Mouse (Mus musculus) left cerebral cortex, postnatal 4 days (tissue): Measurements from ENCODE around the gene Plxna2. TPM values are rescaled to one million over a fixed set of nuclear protein-coding genes. Genes with fewer than 3 reads are reported as not detected.
A peak's percentile ranks its signal among the peaks of the same experiment; 100 is the strongest.

Experiments used
- DNase-seq: peaks from one replicate; pipeline ENCODE4 v3.0.0-alpha.2; 2022
- intact Hi-C: fragments of 180-260 bp; cut with DNase I; formaldehyde crosslinking; loops from one replicate; pipeline ENCODE4 v1.15.1; 2025
- total RNA-seq, 2 experiments: library from RNA; stranded (reverse); gene quantifications; 2 replicates each; pipeline ENCODE4 v1.2.3; 2021

The Plxna2 gene
- total RNA-seq, 2 experiments from 2014 or later: 132 to 134 TPM

DNA sequence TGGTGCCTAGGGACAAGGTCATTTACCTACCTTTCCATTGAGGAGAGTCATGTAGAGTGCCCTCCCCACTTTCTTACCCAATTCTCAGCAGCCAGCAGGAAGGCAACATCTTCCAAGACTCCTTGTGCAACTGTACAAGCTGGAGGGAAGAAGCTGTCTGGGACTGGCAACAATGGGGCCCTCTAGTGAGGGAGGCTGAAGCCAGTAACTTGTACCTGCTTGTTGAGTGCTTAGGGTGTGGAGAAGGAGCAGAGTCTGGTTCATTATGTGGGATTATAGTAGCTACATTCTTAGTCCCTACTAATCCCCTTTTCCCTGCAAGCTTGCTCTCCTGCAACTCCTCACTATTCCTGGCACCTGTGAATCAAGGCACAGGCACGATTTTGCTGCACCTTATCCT, 32.1 kb downstream of the Plxna2 start:
- intact Hi-C loops: no loop called here
- no peak for DNase-seq

DNA sequence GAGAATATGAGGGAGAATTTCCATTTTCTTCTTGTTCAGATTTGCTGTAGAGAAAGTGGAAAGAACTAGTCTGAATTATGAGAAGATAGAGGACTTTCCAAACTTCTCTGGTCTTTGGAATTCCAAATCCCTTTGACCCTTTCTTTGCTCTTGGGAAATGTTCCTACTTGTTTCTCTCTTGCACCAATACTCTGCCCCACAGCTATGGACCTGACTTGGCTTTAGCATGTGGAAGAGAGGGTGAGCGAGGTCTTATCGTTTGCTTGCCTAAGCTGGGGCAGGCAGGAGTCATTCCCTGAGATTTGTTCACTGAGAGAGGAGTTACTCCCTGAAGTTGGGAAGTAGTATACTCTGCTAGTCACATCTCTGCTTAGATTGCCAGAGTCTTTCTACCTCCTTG, 32.5 kb downstream of the Plxna2 start:
- intact Hi-C loops: no loop called here

DNA sequence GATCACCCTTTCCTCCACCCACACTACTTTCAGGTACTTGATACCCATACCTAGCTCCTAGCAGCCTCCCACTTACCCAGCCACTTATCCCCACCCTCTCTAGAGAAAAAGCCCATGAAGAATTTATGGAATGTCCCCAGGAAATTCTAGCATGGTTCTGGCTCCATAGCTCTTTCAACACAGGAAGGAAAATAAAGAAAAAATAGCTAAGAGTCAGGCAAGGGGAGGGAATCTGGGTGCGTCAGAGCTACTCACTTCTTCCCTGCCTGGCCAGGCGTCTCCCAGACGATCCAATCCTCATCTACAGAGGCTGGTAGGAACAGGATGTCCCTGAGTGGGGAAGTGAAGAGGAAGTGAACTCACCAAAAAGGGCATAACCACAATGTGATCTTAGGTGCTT, 34.0 kb downstream of the Plxna2 start:
- no peak for DNase-seq
- intact Hi-C loops: no loop called here

More for the DNA sequence above, 32.5 kb downstream of the Plxna2 start:
- no peak for DNase-seq

DNA sequence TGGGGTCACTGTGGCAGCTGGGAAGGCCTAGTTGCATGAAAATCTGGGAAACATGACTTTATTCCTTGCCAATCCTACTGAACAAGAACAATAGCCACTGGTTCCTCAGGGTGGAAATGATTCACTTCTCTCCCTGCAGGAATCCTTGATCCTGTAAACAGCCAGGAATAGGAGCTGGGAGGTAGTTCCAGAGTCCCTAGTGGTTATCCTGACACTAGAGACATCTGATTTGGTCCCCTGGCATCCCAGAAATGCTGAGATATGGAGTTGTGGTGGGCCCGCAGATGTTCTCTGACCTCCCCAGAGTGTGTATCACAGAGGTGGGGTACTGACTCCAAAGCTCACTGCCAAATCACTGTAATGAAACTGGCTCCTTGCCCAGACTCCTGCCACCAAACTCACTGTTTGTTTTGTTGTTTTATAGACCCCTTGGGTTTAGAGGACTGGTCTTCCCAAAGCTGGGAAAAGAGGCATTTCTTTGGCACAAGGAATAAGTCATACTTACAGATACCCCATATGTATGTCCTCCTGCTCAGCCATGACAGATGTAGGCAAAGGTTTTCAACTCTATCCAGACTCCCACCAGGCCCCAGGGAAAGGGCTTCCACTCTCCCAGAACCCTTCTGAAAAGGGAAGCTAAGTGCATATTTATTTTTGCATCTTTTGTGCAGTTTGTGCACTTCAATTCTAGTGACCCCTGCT, 40.6 kb downstream of the Plxna2 start:
- intact Hi-C loops: no loop called here
- peak; percentile 61 for DNase-seq

DNA sequence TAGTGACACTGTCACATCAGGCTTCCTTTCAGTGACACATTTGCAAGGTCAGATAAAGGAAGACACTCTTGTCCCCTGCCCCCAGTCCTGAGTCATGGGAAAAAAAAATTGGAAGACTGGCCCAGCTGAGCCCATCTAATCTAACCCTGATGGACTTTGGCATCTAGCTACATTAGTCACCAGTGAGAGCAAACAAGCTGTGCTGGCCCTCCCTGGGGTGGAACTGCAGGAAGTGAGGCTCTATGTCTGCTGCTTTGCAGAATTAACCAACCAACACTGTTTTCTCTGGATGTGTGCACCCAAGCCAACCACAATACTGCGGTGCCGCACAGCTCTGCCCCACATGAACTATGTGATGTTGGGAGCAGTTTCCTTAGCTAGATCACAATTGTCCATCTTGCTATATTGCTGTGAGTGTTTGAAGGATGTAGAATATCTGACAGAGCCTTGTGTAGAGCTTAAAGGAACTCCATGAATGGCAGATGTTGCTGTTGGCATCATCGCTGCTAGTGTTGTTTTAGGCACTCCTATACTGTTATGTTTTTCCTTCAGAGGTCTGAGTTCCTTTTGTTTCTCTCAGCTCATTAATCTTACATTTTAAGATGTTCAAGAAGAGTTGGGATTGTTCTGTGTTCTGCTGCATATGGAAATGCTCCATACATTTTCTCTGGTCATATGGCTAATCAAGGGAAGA, 42.6 kb downstream of the Plxna2 start:
- DNase-seq: no peak
- intact Hi-C loops: no loop called here

DNA sequence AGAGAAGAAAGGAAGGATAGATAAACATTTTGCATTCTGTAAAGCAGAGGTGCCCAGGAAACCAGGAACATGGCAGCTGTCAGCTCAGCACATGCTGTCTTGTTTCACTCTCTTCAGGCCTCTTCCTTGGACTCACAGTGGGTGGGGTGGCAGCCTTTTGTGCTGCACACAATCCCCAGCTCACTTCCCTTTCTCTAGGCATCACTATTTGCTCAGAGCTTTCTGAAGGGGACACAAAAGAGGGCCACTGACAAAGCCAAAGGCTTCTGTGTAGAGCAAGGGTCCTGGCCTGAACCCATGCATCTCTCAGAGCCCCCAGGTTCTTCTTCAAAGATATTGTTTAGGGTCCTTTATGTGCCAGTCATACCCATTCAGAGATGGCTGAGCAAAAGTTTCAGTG, 45.0 kb downstream of the Plxna2 start:
- intact Hi-C loops: no loop called here
- DNase-seq: peak; percentile 26

DNA sequence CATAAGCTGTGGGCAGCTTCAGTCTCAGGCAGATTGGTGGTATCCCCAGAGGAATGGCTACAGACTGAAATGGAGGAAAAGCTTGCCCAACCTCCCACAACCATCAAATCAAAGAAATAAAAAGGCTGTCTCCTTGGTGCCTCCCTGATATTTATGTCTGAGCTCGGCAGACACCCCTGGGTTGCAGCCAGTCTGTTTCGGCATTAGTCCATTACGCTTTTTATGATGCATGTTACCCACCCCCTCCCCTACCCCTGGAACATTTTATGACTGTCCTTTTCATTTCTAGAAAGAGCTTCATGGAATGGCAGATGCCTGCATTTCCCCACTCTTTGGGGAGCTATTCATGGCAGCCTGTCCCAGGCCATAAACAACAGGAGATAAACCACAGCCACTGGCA, 47.7 kb downstream of the Plxna2 start:
- DNase-seq: no peak
- intact Hi-C loops: no loop called here

DNA sequence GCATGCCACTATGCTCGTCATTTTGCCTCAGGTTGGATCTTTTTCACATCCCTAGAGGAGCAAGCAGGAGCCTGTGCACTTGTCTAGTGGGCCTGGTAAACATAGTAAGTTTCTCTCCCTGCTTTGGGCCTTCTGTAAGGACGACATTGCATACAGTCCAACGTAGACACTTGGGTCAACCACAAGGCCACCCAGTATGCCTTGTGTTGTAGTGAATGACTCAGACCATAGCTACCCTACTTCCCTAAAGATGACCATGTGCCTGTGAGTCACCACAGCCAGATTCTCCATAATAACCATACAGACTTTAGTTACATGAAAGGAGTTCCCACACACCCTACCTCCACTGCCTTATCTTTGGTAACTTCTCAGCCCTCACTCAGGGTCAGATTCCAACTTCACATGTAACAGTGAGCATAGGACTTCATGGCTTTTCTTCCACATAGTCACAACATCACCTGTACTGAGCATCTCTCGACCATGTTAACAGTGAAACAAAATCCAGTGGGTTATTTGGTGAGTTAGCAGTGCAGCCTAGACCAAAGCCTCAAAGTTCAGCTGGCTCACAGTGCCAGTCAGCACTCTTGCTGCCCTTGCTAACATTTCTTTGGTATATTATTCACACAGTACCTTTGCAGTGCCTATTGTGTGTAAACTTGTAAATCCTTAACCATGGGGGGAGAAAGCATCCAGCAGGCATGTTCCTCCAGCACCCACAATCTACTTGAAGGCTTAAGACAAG, 53.9 kb downstream of the Plxna2 start:
- intact Hi-C loops: no loop called here
- DNase-seq: no peak

DNA sequence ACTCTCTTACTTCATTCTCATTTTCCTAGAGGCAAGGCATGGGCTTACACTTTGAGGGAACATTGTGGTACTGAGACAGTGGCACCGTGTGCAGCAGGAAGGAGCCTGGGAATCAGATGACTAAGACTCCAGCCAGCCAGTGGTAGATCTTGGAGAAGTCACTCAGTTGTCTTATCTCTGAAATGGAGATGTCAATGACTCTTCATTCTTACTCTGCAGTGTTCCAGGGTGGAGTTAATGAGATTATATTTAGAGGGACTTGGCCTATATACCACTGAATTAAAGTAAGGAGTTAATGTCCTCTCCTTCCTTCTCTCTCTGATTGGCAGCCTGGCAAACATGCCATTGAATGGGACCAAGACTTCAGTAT, 54.5 kb downstream of the Plxna2 start:
- no peak for DNase-seq
- intact Hi-C loops: no loop called here

DNA sequence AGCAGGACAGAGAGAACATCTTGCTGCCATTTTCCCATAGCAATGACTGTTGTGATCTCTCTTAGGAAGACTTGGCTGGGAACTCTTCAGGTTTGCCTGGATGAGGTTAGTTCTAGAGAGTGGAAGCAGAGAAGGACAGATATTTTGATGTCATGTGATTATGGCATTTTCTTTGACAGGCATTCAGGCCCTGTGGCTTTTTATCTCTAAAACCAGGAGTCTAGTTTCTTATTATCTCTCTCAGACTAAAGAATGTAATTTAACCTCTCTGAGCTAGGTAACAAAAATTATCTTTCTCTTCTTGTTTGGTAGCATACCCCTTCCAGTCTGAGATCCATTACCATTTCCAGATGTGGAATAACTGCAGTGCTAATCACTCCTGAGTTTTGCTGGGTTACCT, 55.2 kb downstream of the Plxna2 start:
- DNase-seq: no peak
- intact Hi-C loops: no loop called here

DNA sequence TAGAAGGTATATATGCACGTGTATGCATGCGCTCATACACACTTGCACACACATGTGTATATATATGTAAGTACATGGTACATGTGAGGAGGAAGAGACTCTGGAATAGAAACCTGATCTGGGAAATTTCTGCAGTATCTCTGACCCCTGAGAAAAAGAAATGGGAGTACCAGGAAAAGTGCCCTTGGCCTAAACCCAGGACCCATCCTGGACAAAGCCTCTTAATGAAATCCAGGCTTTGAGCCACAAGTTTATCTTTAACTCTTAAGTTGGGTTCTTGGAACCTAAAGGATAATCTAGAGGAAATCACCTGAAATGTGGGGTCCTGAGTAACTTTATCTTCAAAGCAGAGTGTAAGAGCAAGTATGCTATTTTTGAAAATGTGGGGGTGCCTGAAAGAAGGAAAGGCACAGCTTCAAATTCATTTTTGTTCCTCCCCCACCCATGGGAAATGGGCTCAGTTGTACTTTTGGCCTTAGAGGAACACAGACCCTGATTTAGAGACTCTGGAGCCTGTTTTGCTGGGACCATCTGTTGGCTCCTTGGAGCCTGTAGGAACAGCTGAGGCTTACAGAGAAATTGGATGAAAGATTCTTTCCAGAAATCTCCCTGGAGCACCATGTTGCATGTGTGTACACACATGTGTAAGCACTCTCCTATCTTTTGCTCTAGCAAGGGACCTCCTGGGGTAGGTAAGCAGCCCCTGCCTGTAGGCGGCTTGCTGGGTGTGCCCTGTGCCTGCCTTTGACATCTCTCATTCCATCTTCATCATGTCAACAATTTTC, 57.3 kb downstream of the Plxna2 start:
- DNase-seq: no peak
- intact Hi-C loops: no loop called here

DNA sequence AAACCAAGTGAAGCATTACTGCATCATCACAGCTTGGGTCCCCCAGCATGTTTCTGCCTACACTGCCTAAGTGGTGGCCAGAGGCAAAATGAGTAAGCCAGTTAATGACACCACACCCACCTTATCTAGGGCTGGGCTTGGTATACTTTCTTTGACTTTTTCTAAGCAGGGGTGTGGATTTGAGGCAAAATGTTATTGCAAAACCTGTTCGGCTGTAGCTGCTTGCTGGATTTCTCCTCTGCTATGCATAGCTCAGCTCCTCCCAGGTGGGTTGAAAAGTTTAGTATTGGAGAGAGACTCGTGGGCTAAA, 57.8 kb downstream of the Plxna2 start:
- no peak for DNase-seq
- intact Hi-C loops: no loop called here

DNA sequence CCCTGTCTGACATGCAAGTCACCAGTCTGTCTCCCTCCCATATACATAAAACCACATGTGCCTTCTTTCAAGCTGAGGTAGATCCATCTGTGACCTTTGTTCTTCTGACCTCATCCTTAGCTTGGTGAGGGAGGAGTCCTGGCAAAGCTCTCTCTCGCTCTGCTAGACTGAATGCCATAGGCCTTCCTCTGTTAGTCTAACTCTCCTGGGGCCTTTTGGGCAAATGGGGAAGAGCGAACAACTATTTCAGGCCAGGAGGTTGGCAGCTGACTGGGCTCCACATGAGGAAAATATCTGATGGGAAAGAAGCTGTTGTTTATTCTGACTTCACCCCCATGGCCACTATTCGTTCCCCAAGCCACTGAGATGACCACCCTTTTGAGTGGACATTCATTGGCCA, 59.9 kb downstream of the Plxna2 start:
- intact Hi-C loops: no loop called here
- no peak for DNase-seq

DNA sequence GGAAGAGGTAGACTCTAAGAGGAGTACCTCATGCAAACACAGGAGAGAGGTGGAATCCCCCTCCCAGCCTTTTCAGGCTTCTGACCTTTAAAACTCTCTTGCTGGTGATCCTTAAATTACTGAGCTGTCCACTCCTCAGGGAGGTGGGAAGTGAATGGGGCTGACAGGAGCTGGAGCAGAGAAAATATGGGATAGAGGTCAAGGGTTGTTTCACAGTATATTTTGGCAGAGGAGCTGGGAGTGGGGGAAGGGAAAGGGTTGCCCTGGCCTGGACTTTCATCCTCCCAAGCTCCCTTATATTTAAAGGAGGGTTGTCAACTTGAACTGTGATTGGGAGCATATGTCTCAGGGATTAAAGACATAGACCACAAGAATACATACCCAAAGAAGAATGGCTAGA, 61.1 kb downstream of the Plxna2 start:
- no peak for DNase-seq
- intact Hi-C loops: no loop called here

DNA sequence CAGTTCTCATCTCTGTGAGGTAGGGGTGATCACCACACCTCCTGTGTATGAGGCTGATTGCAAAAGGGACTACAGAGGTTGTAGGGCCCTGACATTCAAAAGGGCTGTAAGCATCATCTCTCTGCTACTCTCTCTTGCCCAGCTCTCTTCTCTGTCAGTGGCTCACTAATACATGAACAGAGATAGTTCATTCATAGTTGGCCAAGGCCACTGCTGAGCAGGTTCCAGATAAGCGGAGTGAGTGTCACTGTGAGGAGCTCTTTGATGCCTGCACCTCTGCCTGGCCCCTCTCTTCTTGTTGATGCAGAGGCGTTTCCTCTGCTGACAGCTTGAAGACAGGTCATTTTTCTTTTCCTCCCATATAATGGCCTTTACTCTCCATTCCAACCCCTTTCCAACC, 62.1 kb downstream of the Plxna2 start:
- intact Hi-C loops: no loop called here
- DNase-seq: no peak

DNA sequence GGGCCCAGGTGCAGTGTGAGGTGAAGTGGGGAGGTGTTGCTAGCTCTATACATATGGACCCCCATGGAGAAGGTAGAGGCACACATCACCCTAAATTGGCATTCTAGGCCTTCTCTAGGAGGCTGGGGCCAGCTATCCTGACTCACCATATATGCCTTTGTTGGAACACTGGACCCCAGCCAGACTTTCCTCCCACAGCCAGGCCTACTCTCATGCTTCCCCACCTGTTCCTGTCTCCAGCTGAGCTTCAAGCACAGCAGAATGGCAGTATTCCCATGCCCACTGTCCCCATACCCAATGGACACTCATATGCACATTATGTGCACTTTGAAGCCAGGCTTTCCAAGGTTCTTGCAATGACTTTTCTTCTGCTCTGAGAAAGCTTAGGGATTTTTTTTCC, 64.0 kb downstream of the Plxna2 start:
- DNase-seq: peak; percentile 31
- intact Hi-C loops: no loop called here

DNA sequence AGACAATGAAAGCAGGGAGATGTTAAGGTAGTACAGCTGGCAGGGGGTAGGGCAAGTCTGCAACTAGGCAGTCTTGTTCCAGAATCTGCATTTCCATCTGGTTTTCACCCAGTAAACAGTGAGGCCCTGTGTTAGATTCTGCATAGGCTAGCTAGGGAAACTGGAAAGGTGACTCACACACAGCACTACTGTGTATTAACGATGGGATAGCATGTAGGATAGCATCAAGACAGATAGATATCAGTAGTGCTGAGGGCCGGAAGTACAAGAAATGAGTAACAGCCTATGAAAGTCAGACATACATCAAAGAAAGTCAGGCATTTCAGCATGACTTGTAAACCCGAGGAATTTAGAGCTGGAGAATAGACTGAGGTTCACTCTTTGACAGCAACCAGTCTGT, 65.1 kb downstream of the Plxna2 start:
- intact Hi-C loops: no loop called here
- no peak for DNase-seq

DNA sequence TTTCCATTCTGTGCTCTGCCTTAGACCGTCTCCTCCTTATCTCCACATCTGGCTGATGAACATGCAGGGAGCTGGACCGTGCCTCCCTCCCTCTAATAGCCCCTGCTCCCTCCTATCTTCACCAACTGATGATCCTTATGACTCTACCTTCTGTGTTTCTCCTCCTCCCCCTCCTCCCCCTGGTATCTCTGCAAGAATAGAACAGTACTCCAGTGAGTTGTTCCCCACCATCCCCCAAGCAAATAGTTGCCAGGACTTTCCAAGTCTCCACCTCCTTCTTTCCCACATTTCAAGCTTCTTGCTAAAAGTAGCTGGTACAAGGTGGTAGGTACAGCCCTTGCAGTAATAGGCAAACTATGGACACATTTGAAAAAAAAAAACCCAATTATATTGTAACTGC, 67.9 kb downstream of the Plxna2 start:
- DNase-seq: no peak

DNA sequence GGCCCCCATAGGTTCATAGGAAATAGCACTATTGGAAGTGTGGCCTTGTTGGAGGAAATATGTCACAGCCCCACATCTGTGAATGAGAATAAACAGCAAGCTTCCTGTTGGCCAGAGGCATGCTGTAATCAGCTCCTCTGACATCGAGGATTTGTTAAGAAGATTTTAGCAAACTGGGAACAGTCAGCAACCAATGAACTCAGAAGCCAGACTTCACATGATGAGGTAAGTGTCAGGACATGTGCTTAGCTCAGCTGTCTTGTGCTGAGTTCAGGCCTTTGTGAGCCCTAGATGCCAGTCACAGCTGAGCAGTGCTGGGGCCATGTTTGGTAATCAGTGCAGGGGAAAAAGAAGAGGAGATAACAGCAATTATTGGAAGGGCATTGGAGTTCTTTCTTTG, 69.7 kb downstream of the Plxna2 start:
- intact Hi-C loops: no loop called here
- DNase-seq: no peak

More for the DNA sequence above, 67.9 kb downstream of the Plxna2 start:
- intact Hi-C loops: no loop called here

DNA sequence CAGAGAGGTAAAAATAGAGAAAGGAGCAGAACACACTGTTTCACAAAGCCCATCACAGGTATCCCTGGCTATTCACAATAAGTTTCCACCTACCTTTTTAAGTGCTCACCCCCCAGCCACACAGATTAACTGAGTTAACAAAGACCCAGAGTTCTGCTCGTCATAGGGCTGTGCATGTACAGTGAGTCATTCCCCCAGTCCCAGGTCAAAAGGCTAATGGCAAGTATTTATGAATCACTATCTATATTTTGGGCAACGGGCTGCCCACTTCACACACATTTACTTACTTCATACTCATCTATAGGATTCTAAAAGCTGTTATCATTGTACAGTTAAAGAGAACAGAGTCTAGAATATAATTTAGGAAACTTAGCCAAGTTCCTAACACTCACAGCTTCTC, 70.1 kb downstream of the Plxna2 start:
- intact Hi-C loops: no loop called here
- DNase-seq: no peak

DNA sequence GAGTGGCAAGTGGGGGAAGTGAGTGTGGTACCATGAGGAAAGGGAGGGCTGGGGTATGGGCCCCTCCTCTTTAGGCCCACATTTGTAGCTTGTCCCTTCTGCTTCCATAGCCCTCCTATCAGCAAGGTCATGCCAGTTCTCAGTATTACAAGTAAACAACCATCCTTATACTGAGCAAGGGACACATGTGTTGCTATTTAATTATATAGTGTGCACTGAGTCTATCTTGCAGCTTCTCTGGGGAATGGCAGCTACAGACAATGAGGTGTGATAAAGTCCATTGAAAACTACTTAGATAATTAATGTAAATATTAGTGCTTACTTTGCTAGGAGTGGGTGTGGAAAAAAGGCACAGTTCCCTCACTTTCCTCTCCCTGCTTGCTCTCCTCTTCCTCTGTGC, 75.0 kb downstream of the Plxna2 start:
- intact Hi-C loops: no loop called here
- DNase-seq: no peak

DNA sequence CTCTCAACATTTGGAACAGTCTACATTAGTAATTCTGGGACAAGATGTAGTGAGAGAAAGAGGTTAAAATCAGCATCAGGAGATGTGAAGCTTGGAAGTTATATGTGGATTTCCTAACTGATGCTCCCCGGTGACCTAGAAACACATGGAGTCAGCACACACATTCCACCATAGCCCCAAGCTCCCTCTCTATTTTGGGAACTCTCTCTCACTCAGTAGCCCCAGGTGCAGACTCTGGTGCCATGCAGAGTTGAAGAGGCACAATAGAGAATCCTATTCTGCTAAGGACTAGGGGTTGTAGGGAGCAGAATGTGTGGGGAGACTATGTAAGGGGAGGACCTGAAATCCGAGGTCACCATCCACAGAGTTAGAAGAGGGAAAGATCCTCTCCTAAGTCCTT, 75.5 kb downstream of the Plxna2 start:
- no peak for DNase-seq
- intact Hi-C loops: no loop called here
